Mouse (Mus musculus) lung, adult 2 months (tissue): Measurements from ENCODE around the gene Pnpla2.

Experiments used
- CTCF ChIP-seq: fragments of 200-500 bp; IDR thresholded peaks from 2 replicates; pipeline ENCODE4 v1.5.1; 2011; ENCODE audit warnings: mild to moderate bottlenecking, low read length, control low read depth; ENCODE audit not compliant: insufficient read depth
- POLR2A ChIP-seq: fragments of 200-500 bp; IDR thresholded peaks from 2 replicates; pipeline ENCODE4 v1.6.1; 2011; ENCODE audit warnings: low read depth, mild to moderate bottlenecking, control low read depth, low read length, borderline replicate concordance; ENCODE audit errors: extremely low read depth

- TF ChIP-seq POLR2A: no peak
- TF ChIP-seq CTCF: no peak
Measured at GRCm38 (mm10) chr7:141439140-141439679, 15.8 kb upstream of the Pnpla2 start.
